Mouse (Mus musculus) liver (tissue): ENCODE measurements at regions not wholly inside any gene's neighbourhood (a gene's known extent, or its start where the extent isn't known, plus 50 kb on each side); places are given as distances from the start of the nearest gene placed in this dataset.

ENCODE experiments used
- DNase-seq: peaks from one replicate; pipeline ENCODE4 v3.0.0-alpha.2; 2020; ENCODE audit warnings: mixed read lengths

DNA sequence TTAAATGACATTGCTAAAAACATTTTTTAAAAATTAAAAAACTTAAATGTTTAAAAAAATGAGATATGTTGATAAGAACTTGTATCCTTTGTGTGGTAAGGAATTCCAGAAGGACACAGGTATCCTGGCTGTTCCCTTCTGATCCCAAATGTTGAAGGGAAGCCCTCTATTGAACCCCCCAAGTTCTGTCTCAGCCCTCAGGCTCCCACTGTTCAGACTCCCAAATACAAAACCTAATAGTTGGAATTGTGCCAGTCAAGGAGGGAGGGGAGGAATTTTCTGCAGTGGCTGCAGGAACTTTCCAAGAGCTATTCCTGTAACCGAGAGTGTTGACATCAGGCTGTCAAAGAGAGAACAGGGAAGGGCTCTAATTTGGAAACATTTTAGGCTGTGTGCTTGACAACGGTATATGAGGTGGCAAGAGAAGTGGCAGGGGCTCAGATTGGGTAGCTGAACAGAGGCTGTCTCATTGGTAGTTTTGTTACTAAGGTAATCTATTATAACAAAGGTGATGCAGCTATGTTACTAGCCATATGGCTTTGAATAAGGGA is 843.8 kb upstream of the A1bg start:
- no peak for DNase-seq

GRCm38 (mm10) chr15:61753802-61754201 is 831.0 kb upstream of the A1bg start:
- no peak for DNase-seq

DNA sequence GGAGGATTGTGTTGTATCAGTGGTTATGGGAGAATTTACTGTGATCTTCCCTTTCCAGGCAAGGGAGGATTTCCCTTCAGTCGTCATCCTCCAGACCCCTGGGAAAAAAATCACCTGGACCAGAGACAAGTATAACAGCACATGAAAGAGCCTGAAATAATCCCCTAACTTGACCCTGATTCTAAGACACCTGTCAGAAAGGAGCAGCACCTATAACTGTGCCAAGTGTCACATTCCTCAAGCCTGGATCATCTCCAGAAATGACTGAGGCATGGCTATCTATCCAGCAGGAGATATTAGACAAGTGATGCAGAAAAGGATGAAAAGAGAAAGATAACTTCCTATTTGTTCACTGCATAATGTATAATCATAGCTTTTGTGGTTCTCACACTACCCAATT is 800.9 kb upstream of the A1bg start:
- DNase-seq = no peak

DNA sequence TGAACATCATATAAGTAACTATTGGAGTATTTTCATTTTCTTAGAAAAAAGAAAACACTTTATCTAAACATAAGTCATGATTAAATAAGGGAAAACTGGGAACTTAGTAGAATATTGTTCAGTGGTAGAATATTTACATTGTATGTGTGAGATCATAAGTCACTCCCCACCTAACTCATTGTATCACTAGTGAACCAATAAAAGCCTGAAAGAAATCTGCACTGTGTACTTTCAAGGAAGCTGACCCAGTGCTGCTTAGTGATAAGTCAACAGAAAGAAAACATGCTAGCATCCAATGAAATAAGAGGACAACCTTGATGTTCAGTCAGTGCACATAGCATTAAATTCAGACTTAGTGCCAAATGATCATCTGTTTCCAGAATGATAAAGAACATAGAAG is 795.7 kb upstream of the A1bg start:
- no peak for DNase-seq

- no peak for DNase-seq
These were observed 794.4 kb upstream of the A1bg start for GRCm38 (mm10) chr15:61717216-61717615.

GRCm38 (mm10) chr15:61713953-61714352 is 791.1 kb upstream of the A1bg start:
- no peak for DNase-seq

DNA sequence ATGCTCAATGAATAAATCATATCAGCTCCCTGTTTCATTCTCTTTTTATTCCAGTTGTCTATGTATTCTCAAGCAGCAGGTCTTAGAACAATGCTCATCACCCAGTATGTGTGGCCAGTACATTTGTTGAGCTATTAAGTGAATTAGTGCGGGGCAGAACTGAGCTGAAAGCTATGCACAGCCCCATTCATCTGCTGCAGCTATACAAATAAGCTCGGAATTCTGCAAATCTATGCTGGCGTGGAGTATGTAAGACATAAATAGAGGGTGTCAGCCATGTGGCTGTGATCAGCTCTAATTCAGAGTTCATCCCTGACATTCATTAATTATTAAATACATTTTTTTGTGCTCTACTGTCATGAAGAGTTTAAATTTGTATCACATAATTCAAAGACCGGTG is 786.1 kb upstream of the A1bg start:
- no peak for DNase-seq

DNA sequence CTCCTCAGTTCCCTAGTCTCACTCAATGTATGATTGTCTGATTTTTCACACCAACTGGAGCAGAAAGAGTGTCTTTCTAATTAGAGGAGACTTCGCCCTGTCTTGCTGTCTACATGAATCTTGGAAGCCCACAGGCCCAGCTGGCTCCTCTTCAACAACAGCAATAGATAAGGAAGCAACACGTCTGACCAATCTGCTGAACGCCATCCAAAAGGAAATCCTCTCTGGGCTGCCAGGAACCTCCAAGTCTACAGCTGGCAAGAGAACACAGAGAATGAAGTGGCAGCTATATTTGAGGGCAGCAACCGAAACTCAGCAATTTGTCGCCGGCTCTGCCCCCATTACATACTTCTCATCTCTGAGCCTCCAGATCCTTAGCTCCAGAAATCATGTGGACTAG is 785.1 kb upstream of the A1bg start:
- DNase-seq = no peak

DNA sequence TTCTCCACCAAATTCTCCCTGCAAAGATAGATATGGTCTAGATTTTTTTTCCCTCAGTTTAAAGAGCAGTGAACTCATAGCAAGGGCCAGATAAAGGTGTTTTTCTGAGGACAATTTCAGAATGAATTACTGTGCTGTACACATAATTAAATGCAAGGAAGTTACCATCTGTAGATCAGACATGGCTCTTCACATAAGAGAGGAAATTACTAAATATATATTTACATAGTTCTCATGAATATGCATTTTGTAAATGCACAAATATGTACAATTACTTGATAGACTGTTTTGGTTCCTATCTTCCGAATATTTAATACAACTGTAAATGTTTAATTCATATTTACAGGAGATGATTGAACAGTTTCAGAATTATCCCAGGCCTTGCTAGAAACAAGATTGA is 769.9 kb upstream of the A1bg start:
- no peak for DNase-seq

- DNase-seq = no peak
These were observed 767.6 kb upstream of the A1bg start for GRCm38 (mm10) chr15:61690425-61690824.

GRCm38 (mm10) chr15:61689776-61690397 is 767.1 kb upstream of the A1bg start:
- DNase-seq = no peak

GRCm38 (mm10) chr15:61682968-61683367 is 760.2 kb upstream of the A1bg start:
- no peak for DNase-seq

DNA sequence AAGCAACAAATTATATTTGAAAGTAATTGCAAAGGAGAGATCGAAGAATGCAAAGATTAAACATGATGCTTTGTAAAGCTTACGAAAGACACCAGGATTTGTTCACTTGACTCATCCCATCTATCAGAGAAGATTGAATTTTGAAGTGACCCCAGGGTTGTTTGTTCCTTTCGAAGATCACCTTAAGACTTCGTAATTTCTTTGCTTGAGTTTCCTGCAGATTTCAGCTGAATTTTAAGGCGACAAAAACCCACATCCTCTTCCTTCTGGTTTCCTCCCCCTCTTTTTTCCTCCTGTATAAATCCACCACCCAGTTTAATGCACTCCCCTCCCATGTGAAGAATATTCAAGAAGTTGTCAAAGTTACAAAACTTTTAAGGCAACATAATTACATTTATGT is 747.7 kb upstream of the A1bg start:
- DNase-seq = no peak

- DNase-seq = no peak
These were observed 737.8 kb upstream of the A1bg start for GRCm38 (mm10) chr15:61660581-61660980.

- DNase-seq = no peak
These were observed 734.1 kb upstream of the A1bg start for GRCm38 (mm10) chr15:61656951-61657350.

DNA sequence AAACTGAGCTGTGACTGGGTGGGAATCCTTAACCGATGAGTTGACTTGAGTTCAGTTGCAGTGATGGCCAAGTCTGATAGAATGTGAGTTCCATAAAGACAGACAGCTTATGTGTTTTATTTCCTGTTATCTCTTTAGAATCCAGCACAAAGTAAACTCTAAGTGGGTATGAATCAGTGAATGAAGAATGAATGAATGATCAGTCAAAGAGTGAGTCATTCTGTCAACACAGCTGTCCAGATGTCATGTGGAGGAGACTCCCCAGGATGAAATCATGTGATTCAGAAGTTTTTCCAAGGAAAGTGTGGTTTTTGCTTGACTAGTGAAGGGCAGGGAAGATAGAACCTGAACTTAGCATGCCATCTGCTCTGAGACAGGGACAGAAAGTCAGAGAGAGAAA is 732.0 kb upstream of the A1bg start:
- DNase-seq = no peak

- no peak for DNase-seq
These were observed 731.0 kb upstream of the A1bg start for GRCm38 (mm10) chr15:61653853-61654252.

DNA sequence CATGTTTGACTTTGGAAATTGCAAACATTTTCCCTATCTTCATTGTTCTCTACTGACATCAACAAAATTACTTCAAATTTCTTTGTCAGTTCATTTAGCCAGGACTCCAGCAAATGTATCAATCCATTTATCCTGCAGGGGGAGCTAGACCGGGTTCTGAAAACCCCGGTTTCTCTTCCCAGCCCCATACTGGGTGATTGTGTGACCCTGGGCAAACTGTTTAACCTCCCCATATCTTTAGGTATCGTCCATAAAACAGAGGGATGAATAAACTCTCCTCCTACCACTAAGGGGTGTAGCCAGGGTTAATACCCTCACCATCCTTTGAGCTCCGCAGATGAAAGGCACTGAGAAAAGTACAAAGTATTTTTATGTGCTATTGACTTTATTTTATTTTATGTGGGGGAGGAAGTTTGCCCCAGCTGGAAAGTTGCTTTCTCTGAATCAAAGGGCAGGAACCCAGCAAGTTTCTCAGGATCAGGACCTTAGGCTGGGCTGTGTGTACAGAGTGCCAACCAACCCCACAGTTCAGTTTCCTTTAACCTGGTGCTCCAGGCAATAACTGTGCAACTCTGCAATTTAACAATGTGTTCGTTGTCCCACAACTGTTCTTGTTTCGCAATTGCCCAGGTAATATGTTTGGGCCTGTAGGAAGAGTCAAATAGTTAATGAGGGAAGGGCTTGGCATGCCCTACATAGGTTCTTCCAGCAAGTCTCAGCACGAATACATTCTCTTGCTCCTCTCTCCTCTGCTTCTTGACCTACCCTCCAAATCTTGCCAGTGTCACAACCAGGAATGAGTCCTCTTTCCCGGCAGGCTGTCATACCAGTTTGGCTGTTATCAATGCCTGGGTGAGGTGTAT is 696.1 kb upstream of the A1bg start:
- DNase-seq = no peak

- DNase-seq = no peak
These were observed 687.9 kb upstream of the A1bg start for GRCm38 (mm10) chr15:61610662-61611061.

GRCm38 (mm10) chr15:61609656-61610055 is 686.8 kb upstream of the A1bg start:
- DNase-seq = no peak

GRCm38 (mm10) chr15:61608301-61608731 is 685.5 kb upstream of the A1bg start:
- no peak for DNase-seq

GRCm38 (mm10) chr15:61599734-61600133 is 676.9 kb upstream of the A1bg start:
- DNase-seq = no peak

DNA sequence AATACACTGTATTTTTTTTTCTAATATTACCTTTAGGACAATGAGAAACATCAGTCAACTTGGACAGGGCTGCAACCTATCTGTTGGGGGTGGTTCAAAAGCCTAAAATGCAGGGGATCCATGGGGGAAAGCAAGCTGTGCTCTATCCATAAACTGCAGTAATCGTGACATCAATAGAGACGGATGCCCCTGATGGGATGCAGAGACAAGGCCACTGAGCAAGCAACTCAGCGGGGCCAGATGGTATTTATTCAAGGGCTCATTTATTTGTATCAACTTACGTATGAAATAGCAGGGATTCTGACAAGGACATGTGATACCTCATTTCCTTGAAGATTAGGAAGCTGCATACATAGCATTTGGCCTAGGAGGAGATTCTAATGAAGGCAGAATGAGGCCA is 673.5 kb upstream of the A1bg start:
- DNase-seq = no peak

DNA sequence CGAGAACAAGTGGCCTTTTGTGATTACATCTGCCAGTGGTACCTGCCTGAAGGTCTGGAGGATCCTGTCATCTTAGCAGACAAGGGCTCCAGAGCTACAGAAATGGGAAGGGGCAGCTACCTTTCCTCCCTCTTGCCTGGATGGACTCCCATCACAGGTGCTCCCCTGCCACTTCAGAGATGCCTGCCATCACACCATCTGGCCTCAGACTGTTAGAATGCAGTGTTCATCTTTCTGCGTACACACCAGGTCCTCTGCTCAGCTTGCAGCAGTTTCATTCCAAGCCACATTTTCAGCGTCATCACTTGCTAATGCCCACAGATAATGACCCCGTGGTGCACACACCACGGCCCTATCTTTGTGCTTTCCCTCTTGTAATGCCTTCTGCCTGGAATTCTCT is 666.1 kb upstream of the A1bg start:
- no peak for DNase-seq
